Mouse (Mus musculus) heart, postnatal 0 days (tissue): ENCODE data around the gene Tlk2. TPM values are rescaled to one million over a fixed set of nuclear protein-coding genes. Genes with fewer than 3 reads are reported as not detected.
A peak's percentile ranks its signal among the peaks of the same experiment; 100 is the strongest.
"Not testable (repeated sequence)": the region's sequence is repeated elsewhere in the genome, so short reads cannot be mapped to it uniquely, and the experiment has no call there.

Experiments
- ATAC-seq: fragments of 200-750 bp; cut with Nextera tagmentation; 2 replicates; pipeline ENCODE4 v1.8.0; 2017; ENCODE audit warnings: low read depth, moderate number of reproducible peaks, moderate library complexity; ENCODE audit not compliant: insufficient read depth
- DNase-seq: peaks from one replicate; pipeline ENCODE4 v3.0.0-alpha.2; 2016; ENCODE audit warnings: low spot score
- H3K27ac ChIP-seq: fragments of 300-500 bp; sonication (generic); 2 replicates; pipeline ENCODE4 v1.5.1; 2014; ENCODE audit warnings: low read depth, mild to moderate bottlenecking
- H3K27me3 ChIP-seq: fragments of 300-500 bp; sonication (generic); 2 replicates; pipeline ENCODE4 v1.6.1; 2014; ENCODE audit warnings: low read length, mixed read lengths; ENCODE audit not compliant: control insufficient read depth, insufficient read depth
- H3K36me3 ChIP-seq: fragments of 300-500 bp; sonication (generic); replicated peaks from 2 replicates; pipeline ENCODE4 v1.6.1; 2014; ENCODE audit warnings: low read length, mixed read lengths; ENCODE audit not compliant: control insufficient read depth, insufficient read depth
- H3K4me1 ChIP-seq: fragments of 300-500 bp; sonication (generic); 2 replicates; pipeline ENCODE4 v1.6.1; 2014; ENCODE audit warnings: antibody characterized with exemption; ENCODE audit not compliant: control insufficient read depth, insufficient read depth
- H3K4me2 ChIP-seq: fragments of 300-500 bp; sonication (generic); 2 replicates; pipeline ENCODE4 v1.6.1; 2014; ENCODE audit warnings: low read depth, mild to moderate bottlenecking, low read length, moderate library complexity
- H3K4me3 ChIP-seq: fragments of 300-500 bp; sonication (generic); 2 replicates; pipeline ENCODE4 v1.5.1; 2014; ENCODE audit warnings: low read depth, low read length
- H3K9ac ChIP-seq: fragments of 300-500 bp; sonication (generic); replicated peaks from 2 replicates; pipeline ENCODE4 v1.6.1; 2014; ENCODE audit warnings: low read depth, low read length, mixed read lengths
- H3K9me3 ChIP-seq: fragments of 300-500 bp; sonication (generic); replicated peaks from 2 replicates; pipeline ENCODE4 v1.6.1; 2016; ENCODE audit warnings: low read length; ENCODE audit not compliant: control insufficient read depth
- CTCF ChIP-seq: IDR thresholded peaks from 2 replicates; pipeline ENCODE4 v1.5.1; 2016; ENCODE audit warnings: antibody characterized with exemption, control low read depth, low read depth
- EP300 ChIP-seq: IDR thresholded peaks from 2 replicates; pipeline ENCODE4 v1.6.1; 2016; ENCODE audit warnings: antibody characterized with exemption, low read depth
- WGBS: fragments of 180-500 bp; shearing (Covaris S2); extraction: QIAGEN DNeasy Blood & Tissue Kit; methylation state at CpG from one replicate; pipeline ENCODE4 v1.1.7; 2014; 5-methylcytosine and 5-hydroxymethylcytosine counted together
- polyA plus RNA-seq: library from polyadenylated mRNA; unstranded; fragments of >200 nt; fragmentation: Nextera tagmentation; extraction: Ambion mirVana; gene quantifications from 2 replicates; pipeline ENCODE4 v1.2.1, GENCODE M21; 2015
- total RNA-seq: library from RNA; depleted of rRNA; stranded (reverse); fragments of >200 nt; gene quantifications from 2 replicates; pipeline ENCODE4 v1.2.3, GENCODE M21; 2014; ENCODE audit warnings: low replicate concordance; rRNA removed

The Tlk2 gene
- total RNA-seq (22.5 and 50.4 TPM in 2 replicates), polyA plus RNA-seq (10.7 and 10.9 TPM in 2 replicates)

DNA sequence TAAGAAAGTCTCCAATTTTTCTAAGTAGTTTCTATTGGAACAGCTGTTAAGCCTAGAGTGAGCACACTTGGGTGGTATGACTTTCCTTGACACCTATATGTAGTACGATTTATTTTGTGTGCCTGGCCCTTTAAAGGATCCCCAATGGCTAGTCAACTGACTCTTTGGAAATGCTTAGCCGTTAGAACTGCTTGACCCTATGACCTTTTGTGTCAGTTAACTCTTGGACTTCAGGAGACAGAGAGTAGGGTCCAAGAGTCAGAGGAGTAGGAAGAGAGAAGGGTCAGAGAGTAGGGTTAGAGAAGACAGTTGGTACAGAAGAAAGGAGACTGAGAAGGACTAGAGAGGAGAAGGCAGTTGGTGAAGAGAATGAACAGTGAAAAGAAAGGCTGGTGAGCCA is at the start of gene Tlk2:
Gene Tlk2 (plus strand): TSS at position 292 of the 400 bp plus-strand sequence.
- Histone ChIP-seq H3K4me3 (0 out of 2 replicates have a peak within 1 kb of the TSS, but pooled peaks have one; percentile 90), H3K27me3 (no peaks in the 10 kb centered on the region), H3K9me3 (no peaks in the 10 kb centered on the region), H3K4me1 (peaks cover 20% of the 10 kb centered on the region), H3K36me3 (no peaks in the 10 kb centered on the region), H3K27ac (peak within 1 kb of the TSS; percentile 98), H3K4me2 (peak within 1 kb of the TSS; percentile 92), H3K9ac (no peak within 1 kb of the TSS)
- TF ChIP-seq CTCF (no peak), EP300 (no peak)
- DNase-seq (no peak), ATAC-seq (no peak)
- 48% methylated on average over 2 of the region's 2 CpGs for WGBS

DNA sequence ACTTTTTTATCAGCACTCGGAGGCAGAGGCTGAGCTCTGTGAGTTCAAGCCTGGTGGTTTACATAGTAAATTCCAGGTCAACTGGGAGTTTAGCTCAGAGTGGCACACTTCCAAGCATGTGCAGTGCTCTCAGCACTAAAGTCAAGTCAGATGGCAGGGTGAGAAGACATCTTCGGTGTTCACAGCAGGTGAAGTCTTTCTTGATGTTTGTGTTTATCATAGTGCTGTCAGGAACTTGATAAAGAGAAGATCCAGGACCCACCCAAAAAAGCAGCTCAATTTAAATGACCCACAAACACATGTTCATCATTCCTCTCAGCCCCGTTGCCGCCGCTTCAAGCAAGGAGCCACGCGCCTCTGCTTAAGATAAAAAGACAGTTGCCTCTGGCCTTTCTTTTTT is 42.9 kb upstream of the Tlk2 start:
- H3K4me3 ChIP-seq: no peak overlapping the region
- peaks cover 97% of the 10 kb centered on the region for H3K36me3 ChIP-seq
- H3K4me1 ChIP-seq: no peaks in the 10 kb centered on the region
- H3K27ac ChIP-seq: no peak overlapping the region
- no peaks in the 10 kb centered on the region for H3K9me3 ChIP-seq
- TF ChIP-seq CTCF (no peak), EP300 (no peak)
- H3K4me2 ChIP-seq: no peak overlapping the region
- H3K9ac ChIP-seq: no peak overlapping the region
- no peak for ATAC-seq
- H3K27me3 ChIP-seq: no peaks in the 10 kb centered on the region
- DNase-seq: no peak
- WGBS: 92% methylated on average over 7 of the region's 7 CpGs

- not testable (repeated sequence) for ATAC-seq, H3K27me3 ChIP-seq, H3K4me3 ChIP-seq, H3K27ac ChIP-seq, DNase-seq, H3K4me1 ChIP-seq, H3K4me2 ChIP-seq, H3K9ac ChIP-seq, H3K9me3 ChIP-seq
- 85% methylated on average over 2 of the region's 2 CpGs for WGBS
- peaks cover 90% of the 10 kb centered on the region for H3K36me3 ChIP-seq
Measured at GRCm38 (mm10) chr11:105137255-105137654, 41.4 kb upstream of the Tlk2 start.

DNA sequence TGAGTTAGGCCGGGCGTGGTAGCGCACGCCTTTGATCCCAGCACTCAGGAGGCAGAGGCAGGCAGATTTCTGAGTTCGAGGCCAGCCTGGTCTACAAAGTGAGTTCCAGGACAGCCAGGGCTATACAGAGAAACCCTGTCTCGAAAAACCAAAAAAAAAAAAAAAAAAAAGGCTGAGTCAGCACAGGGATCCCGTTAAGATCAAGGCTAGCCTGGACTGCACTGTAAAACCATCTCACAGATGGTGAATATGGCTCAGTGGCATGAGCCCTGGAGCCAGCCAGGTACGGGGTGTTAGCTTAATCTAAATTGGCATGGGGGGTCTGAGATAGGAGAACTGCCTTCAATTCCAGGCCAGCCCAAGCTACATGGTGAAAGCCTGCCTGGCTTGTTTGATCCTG is 38.1 kb upstream of the Tlk2 start:
- WGBS: 99% methylated on average over 7 of the region's 8 CpGs
- peaks cover 58% of the 10 kb centered on the region for H3K36me3 ChIP-seq
- not testable (repeated sequence) for DNase-seq, H3K4me2 ChIP-seq, H3K27me3 ChIP-seq, H3K9me3 ChIP-seq, H3K27ac ChIP-seq, H3K4me1 ChIP-seq, ATAC-seq, H3K4me3 ChIP-seq, H3K9ac ChIP-seq

GRCm38 (mm10) chr11:105141115-105141514 is 37.5 kb upstream of the Tlk2 start:
- no peaks in the 10 kb centered on the region for H3K27me3 ChIP-seq
- WGBS: 89% methylated on average over 5 of the region's 5 CpGs
- no peaks in the 10 kb centered on the region for H3K9me3 ChIP-seq
- no peaks in the 10 kb centered on the region for H3K4me1 ChIP-seq
- TF ChIP-seq EP300 (no peak), CTCF (no peak)
- ATAC-seq (no peak), DNase-seq (no peak)
- no peak overlapping the region for H3K4me2 ChIP-seq
- no peak overlapping the region for H3K4me3 ChIP-seq
- H3K27ac ChIP-seq: no peak overlapping the region
- no peak overlapping the region for H3K9ac ChIP-seq
- peaks cover 52% of the 10 kb centered on the region for H3K36me3 ChIP-seq

DNA sequence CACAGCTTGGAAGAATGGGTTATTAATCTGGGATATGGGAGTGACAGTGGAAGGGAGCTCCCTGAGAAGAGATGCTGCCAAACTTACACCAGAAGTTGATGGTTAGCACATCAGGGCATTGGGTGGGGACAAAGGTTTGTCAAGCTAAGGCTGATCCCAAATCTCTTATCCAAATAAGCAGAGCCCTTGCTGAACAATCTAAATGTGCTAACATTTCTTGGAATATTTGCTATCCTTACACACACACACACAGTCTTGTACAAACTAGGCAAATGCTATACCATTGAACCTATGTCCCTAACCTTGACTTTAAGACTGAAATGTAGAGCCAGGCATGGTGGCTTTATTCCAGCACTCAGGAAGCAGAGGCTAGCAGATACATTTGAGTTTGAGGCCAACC is 35.0 kb upstream of the Tlk2 start:
- Histone ChIP-seq H3K9me3 (no peaks in the 10 kb centered on the region), H3K9ac (no peak overlapping the region), H3K27ac (no peak overlapping the region), H3K4me2 (no peak overlapping the region), H3K27me3 (no peaks in the 10 kb centered on the region), H3K4me1 (no peaks in the 10 kb centered on the region), H3K36me3 (peaks cover 28% of the 10 kb centered on the region; the same call in 1 of the 2 replicates), H3K4me3 (no peak overlapping the region)
- no peak for TF ChIP-seq CTCF
- no peak for TF ChIP-seq EP300
- DNase-seq (no peak), ATAC-seq (no peak)
